Mouse (Mus musculus) erythroblast, embryonic 14.5 days (primary cell): ENCODE data around the gene Usp28. TPM values are rescaled to one million over a fixed set of nuclear protein-coding genes. Genes with fewer than 3 reads are reported as not detected.
A peak's percentile ranks its signal among the peaks of the same experiment; 100 is the strongest.
"Not testable (repeated sequence)": the region's sequence is repeated elsewhere in the genome, so short reads cannot be mapped to it uniquely, and the experiment has no call there.

Experiments used
- H3K27me3 ChIP-seq: 2 replicates; pipeline ENCODE4 v1.6.1; 2012; ENCODE audit warnings: inconsistent platforms; ENCODE audit not compliant: control insufficient read depth
- H3K36me3 ChIP-seq: 2 replicates; pipeline ENCODE4 v1.6.1; 2012; ENCODE audit warnings: mild to moderate bottlenecking, inconsistent platforms; ENCODE audit not compliant: control insufficient read depth
- H3K4me1 ChIP-seq: 2 replicates; pipeline ENCODE4 v1.6.1; 2012; ENCODE audit warnings: inconsistent platforms; ENCODE audit not compliant: control insufficient read depth
- H3K4me3 ChIP-seq: replicated peaks from 2 replicates; pipeline ENCODE3; 2012; ENCODE audit warnings: moderate library complexity, mild to moderate bottlenecking, inconsistent platforms
- H3K9me3 ChIP-seq: 2 replicates; pipeline ENCODE4 v1.6.1; 2012; ENCODE audit warnings: low read length, inconsistent platforms, mixed read lengths; ENCODE audit not compliant: control insufficient read depth
- GATA1 ChIP-seq: IDR thresholded peaks from 2 replicates; pipeline ENCODE4 v1.6.1; 2012; ENCODE audit warnings: low read length, inconsistent platforms, mixed read lengths
- TAL1 ChIP-seq: IDR thresholded peaks from 3 replicates; pipeline ENCODE4 v1.6.1; 2012; ENCODE audit warnings: low read length, inconsistent platforms, mixed read lengths
- polyA plus RNA-seq: library from polyadenylated mRNA; stranded (reverse); fragments of >175 nt; gene quantifications from 2 replicates; pipeline ENCODE4 v1.2.3, GENCODE M21; 2012

Usp28 gene
- polyA plus RNA-seq, 1 experiment = 0.10 TPM

DNA sequence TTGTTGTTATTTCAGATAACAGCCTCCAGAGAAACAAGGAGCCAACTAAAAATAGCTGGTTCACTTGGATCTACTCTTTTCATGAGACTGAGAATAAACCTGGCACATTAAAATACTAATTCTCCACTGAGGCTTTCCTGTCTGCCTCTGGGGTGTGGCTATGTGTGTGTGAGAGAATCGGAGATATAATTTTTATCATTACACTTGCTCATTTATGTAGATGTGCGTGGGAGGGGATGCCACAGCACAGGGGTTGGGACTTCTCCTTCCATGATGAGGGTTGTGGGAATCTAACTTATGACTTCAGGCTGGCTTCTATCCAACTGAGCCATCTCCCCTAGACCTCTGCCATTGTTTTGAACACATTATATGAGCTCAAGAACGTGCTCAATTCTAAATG lies 4.4 kb upstream of the Usp28 start:
- no peak for TF ChIP-seq GATA1
- peaks cover 5% of the 10 kb centered on the region for H3K9me3 ChIP-seq
- peaks cover 31% of the 10 kb centered on the region for H3K4me1 ChIP-seq
- no peaks in the 10 kb centered on the region for H3K27me3 ChIP-seq
- no peaks in the 10 kb centered on the region for H3K36me3 ChIP-seq
- H3K4me3 ChIP-seq = no peak overlapping the region

DNA sequence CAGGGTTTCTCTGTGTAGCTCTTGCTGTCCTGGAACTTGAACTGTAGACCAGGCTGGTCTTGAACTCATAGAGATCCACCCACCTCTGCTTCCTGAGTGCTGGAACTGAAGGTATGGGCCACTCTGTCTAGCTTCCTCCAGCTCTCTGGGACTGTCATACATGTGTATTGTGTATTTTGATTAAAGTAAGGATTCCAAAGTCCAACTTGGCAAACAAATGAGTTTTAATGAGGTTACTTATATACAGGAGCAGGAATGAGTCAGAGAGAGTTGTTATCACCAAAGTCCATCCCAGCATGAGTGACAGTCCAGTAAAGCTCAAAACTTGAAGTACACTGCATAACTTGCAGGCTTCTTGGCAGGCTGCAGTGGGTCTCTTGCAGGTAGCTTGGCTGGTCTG lies 3.3 kb upstream of the Usp28 start:
- Histone ChIP-seq H3K9me3 (peaks cover 5% of the 10 kb centered on the region), H3K4me3 (no peak overlapping the region), H3K27me3 (peaks cover 1% of the 10 kb centered on the region), H3K36me3 (no peaks in the 10 kb centered on the region), H3K4me1 (peaks cover 38% of the 10 kb centered on the region)
- TF ChIP-seq TAL1 (no peak), GATA1 (no peak)

DNA sequence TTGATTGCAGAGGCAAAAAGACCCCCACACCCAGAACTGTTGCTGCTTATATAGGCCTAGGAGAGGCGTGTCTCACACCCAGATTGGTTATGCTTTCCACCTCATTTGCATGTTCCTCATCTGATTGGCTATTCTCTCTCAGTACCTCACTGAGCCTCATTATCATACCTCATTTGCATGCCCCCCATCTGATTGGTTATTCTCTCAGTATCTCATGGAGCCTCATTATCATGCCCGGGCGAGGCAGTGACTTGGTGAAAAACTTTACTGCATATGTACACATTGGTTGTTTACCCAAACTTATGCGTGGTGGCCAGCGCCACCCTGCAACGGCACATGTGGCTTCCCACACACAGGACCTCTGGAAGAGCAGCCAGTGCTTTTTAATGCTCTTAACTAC lies 1.4 kb upstream of the Usp28 start:
- peaks cover 43% of the 10 kb centered on the region for H3K4me1 ChIP-seq
- not testable (repeated sequence) for H3K9me3 ChIP-seq, H3K4me3 ChIP-seq, H3K27me3 ChIP-seq, H3K36me3 ChIP-seq

DNA sequence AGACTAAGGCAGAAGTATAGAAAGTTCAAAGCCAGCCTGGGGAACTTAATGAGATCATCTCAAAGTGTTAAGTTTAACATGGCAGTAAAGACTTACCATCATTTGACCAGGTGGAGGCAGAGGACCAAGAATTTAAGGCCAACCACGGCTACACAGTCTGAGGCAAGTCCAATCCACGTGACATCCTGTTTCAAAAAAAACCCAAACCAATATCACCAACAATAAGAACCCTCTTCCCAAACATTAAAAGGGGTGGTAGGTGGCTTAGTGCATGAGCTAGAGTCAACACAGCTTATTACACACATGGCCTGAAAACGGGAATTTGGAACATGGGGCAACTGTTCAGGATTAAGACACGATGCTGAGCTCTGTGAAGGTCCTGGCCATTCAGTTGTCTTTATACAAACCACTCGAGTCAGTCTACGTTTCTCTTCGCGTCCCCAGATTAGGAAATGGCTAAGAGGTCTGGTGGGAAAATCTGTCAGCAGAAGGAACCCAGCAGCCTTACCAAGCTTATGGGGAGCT lies 793 bp upstream of the Usp28 start:
- no peak for TF ChIP-seq TAL1
- no peak for TF ChIP-seq GATA1
- peaks cover 5% of the 10 kb centered on the region for H3K9me3 ChIP-seq
- peak overlapping the region; percentile 91 for H3K4me3 ChIP-seq
- no peaks in the 10 kb centered on the region for H3K36me3 ChIP-seq
- peaks cover 43% of the 10 kb centered on the region for H3K4me1 ChIP-seq
- H3K27me3 ChIP-seq = peaks cover 5% of the 10 kb centered on the region

DNA sequence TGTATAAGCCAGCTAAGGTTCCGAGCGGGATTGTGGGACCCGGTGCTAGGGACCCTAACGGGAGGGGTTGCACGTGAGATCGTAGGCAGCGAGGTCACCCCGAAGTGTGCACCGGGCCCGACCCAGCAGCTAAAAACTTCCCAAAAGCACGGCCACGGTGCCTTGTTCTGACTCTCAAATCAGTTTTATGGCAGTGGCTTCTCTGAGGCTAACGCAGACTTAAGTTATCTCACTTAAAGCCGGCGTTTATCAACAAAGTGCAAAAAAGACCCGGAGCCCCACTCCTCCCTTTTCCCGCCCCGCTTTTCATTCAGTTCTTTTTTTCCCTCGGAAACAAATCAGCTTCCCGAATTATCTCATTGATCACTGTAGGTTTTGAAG lies 523 bp downstream of the Usp28 start:
- no peak for TF ChIP-seq GATA1
- no peak for TF ChIP-seq TAL1
- H3K36me3 ChIP-seq = no peaks in the 10 kb centered on the region
- H3K4me3 ChIP-seq = peak overlapping the region; percentile 91
- H3K9me3 ChIP-seq = peaks cover 5% of the 10 kb centered on the region
- H3K27me3 ChIP-seq = peaks cover 5% of the 10 kb centered on the region
- peaks cover 39% of the 10 kb centered on the region for H3K4me1 ChIP-seq

DNA sequence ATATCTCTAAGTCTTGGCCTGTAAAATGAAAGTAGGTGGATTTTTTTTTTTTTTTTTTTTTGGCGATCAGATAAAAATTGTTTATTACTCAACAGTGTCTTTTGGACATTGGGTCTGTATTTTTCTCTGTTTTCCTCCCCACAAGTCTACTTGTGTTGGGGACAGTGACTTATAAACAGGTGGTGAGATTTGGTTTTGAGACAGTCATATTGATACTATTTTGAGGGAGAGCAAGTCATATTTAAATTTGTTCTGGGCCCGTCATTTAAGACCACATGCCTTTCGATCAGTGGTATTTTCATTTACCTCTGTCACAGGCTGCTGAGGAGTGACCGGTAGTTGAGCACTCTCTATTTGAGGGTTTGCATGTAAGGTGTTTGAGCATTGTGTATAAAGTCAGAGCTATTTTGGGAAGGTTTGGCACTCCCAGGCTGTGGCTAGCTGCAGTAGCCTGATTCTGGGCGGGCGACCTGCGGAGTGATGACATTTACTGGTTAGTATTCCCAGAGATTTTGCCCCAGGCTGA lies 1.5 kb downstream of the Usp28 start:
- Histone ChIP-seq H3K36me3 (no peaks in the 10 kb centered on the region), H3K27me3 (peaks cover 5% of the 10 kb centered on the region), H3K9me3 (peaks cover 5% of the 10 kb centered on the region), H3K4me1 (peaks cover 34% of the 10 kb centered on the region), H3K4me3 (peak overlapping the region; percentile 6)
- no peak for TF ChIP-seq TAL1
- no peak for TF ChIP-seq GATA1

DNA sequence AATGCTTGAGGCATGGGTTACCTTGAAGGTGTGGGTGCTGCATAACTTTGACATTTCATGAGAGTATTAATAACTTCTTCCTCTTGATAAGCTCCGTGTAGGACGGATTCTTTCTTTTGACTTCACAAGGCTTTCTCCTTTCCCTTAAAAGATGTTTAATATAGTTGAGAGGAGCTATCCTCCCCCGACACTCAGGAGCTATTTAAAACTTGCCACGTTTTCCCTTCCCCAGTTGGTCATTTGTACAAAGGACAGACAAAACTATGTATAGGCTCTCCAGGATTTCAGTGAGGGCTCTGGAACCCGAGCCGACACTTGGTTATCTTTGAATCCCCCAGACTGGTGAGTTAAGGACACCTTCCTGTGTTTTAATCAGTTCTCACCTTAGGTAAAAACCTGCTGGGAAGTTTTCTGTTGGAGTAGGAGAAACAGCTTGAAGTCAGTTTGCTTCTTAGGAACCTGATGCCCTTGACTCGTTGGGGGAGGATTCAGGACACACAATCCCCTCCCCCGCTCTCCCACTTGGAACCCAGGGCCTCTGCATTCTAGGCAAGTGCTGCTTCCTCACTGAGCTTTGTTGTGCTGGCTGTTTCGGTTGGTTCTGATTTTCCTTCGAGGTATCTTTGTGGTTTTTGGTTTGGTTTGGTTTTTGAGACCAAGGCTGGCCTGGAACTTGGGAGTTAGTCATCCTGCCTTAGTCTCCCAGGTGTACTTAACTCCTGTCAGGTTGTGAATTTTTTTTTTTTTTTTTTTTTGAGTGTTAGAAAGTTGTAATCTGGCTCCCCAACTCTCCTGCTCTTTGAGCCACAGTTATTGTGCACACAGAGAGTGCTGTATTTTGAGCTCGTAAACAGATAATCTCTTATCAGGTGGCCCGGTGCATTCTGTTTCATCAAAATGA lies 2.3 kb downstream of the Usp28 start:
- Histone ChIP-seq H3K4me3 (no peak overlapping the region), H3K9me3 (peaks cover 5% of the 10 kb centered on the region)
- TF ChIP-seq GATA1 (no peak), TAL1 (no peak)

DNA sequence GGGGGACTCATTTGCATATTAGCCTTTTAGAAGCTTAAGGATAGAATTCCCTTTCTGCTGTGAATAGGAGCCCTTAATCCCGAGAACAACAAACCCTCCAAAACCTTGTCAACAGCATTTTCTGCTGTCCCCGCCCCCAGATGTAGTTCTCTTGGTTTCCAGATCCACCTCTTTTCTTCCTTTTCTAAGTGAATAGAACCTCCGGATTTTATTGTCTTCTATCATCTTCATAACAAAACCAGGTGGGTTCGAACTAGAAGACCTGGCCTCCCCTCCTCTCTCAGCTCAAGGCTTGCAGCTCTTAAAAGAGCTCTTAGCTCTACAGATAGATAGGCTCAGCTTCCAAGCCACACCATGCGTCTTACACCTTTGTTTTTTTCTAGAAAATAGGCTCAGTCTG lies 6.5 kb downstream of the Usp28 start:
- no peak for TF ChIP-seq GATA1
- no peak for TF ChIP-seq TAL1
- Histone ChIP-seq H3K36me3 (no peaks in the 10 kb centered on the region; the same call in 1 of the 2 replicates), H3K9me3 (no peaks in the 10 kb centered on the region), H3K4me3 (no peak overlapping the region), H3K4me1 (peaks cover 6% of the 10 kb centered on the region), H3K27me3 (peaks cover 5% of the 10 kb centered on the region)

More for the DNA sequence above, 2.3 kb downstream of the Usp28 start:
- Histone ChIP-seq H3K36me3 (no peaks in the 10 kb centered on the region), H3K27me3 (peaks cover 5% of the 10 kb centered on the region), H3K4me1 (peaks cover 33% of the 10 kb centered on the region)

DNA sequence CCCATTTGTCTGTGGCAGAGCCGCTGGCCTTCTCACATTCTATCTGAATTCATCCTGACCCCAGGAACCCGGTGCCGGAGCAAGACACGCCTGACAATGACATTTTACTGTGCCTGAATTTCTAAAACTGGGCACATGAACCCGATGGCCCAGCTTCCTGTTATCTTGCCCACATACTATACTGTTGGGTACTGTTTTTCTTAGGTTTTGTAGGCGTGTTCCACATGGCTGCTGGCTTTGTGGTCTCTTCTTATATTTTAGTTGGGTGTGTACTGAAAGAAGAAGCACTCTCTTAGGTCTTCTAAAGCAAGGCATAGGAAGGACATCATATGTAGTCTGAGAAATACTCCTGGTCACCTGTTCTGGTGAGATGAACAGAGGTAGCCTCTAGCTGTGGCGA lies 9.6 kb downstream of the Usp28 start:
- H3K9me3 ChIP-seq = no peaks in the 10 kb centered on the region
- TF ChIP-seq TAL1 (no peak), GATA1 (no peak)
- H3K27me3 ChIP-seq = no peaks in the 10 kb centered on the region
- H3K4me1 ChIP-seq = no peaks in the 10 kb centered on the region
- H3K36me3 ChIP-seq = no peaks in the 10 kb centered on the region; the same call in 1 of the 2 replicates
- H3K4me3 ChIP-seq = no peak overlapping the region
